Mouse (Mus musculus) ES-CJ7 (cell line): ENCODE measurements at regions not wholly inside any gene's neighbourhood (a gene's known extent, or its start where the extent isn't known, plus 50 kb on each side); places are given as distances from the start of the nearest gene placed in this dataset.

Experiments used
- DNase-seq: peaks from one replicate; pipeline ENCODE4 v3.0.0; 2011; ENCODE audit warnings: low read depth, low spot score

GRCm38 (mm10) chr13:40480830-40481229 is 119.6 kb upstream of the Ofcc1 start:
- no peak for DNase-seq

- DNase-seq = no peak
Observed at GRCm38 (mm10) chr13:40472683-40473082, 111.4 kb upstream of the Ofcc1 start.

- DNase-seq = no peak
Observed at GRCm38 (mm10) chr13:40469162-40469561, 107.9 kb upstream of the Ofcc1 start.

- DNase-seq = no peak
Observed at GRCm38 (mm10) chr13:40453360-40453759, 92.1 kb upstream of the Ofcc1 start.

- DNase-seq = no peak
Observed at GRCm38 (mm10) chr13:40429831-40430230, 68.6 kb upstream of the Ofcc1 start.

GRCm38 (mm10) chr13:40423051-40423450 is 61.8 kb upstream of the Ofcc1 start:
- no peak for DNase-seq

GRCm38 (mm10) chr13:40417856-40418255 is 56.6 kb upstream of the Ofcc1 start:
- DNase-seq = no peak

GRCm38 (mm10) chr13:40413074-40413473 is 51.8 kb upstream of the Ofcc1 start:
- DNase-seq = no peak
